In genomic region chr10:17472536-17472935, GRCm38 (mm10) we compare ENCODE assay signal across 26 mouse cellular contexts.
DNase-seq lines count a peak whose midpoint lies in the region; ATAC-seq and TF ChIP-seq lines count a peak whose summit lies in the region.
"Had no signal": no experiment of that assay in that cellular context is flagged by ENCODE, and none has a peak within 500 bp of the region (broad histone marks: within the 10 kb centered on the region; RNA-seq: fewer than 3 reads in every experiment).

No protein-coding gene starts in this region.

- no peak for DNase-seq in heart, postnatal 14 days
- peak; percentile 6 for DNase-seq in kidney, adult 2 months
- DNase-seq in kidney, postnatal 14 days, result no peak
- DNase-seq in embryo, embryonic 10 days (ENCODE audit: low spot score), result peak; percentile 65
- DNase-seq in embryonic facial prominence, embryonic 10.5 days (ENCODE audit: low spot score), result no peak
- no peak for DNase-seq in midbrain, embryonic 11.5 days (ENCODE audit: low spot score, missing footprints)
- DNase-seq in liver, embryonic 11.5 days (ENCODE audit: low spot score), result no peak
- DNase-seq: adrenal gland, postnatal 25 days; cerebellum, adult 8-10 months; cerebellum, postnatal 36 days; gastrocnemius, adult 2 months; kidney, adult 9 months; left cerebral cortex, postnatal 4 days; liver; liver, postnatal 0 days; lung, postnatal 36 days; thymus, adult 18-20 months; thymus, postnatal 36 days had no signal

- 0 out of 2 replicates have a peak overlapping the region, but pooled peaks have one; percentile 1 for H3K27ac ChIP-seq in heart, embryonic 11.5 days (ENCODE audit: low read depth, low read length)
- H3K27ac ChIP-seq in kidney, adult 2 months (ENCODE audit: insufficient read depth, low read depth, low read length), result no peak overlapping the region
- H3K27ac ChIP-seq in embryonic facial prominence, embryonic 10.5 days (replicated peaks), result peak overlapping the region; percentile 51
- no peak overlapping the region for H3K27ac ChIP-seq in midbrain, embryonic 11.5 days (ENCODE audit: low read depth, low read length)
- H3K27ac ChIP-seq in liver, embryonic 11.5 days (ENCODE audit: low read depth, low read length), result no peak overlapping the region
- H3K27ac ChIP-seq: embryonic facial prominence, embryonic 13.5 days; forebrain, embryonic 12.5 days; gastrocnemius, adult 2 months; hindbrain, embryonic 14.5 days; midbrain, embryonic 15.5 days had no signal

- TF ChIP-seq POLR2A in kidney, adult 2 months (IDR thresholded peaks at IDR 0.05; ENCODE audit: low read depth, low read length), result no peak

- H3K4me2 ChIP-seq in heart, embryonic 11.5 days, result no peak overlapping the region
- no peak overlapping the region for H3K4me2 ChIP-seq in midbrain, embryonic 11.5 days
- no peak overlapping the region for H3K4me2 ChIP-seq in liver, embryonic 11.5 days
- H3K4me2 ChIP-seq: embryonic facial prominence, embryonic 13.5 days; forebrain, embryonic 12.5 days; hindbrain, embryonic 14.5 days; midbrain, embryonic 15.5 days had no signal

- H3K36me3 ChIP-seq in heart, embryonic 11.5 days (ENCODE audit: control insufficient read depth, insufficient read depth, low read length), result no peaks in the 10 kb centered on the region
- H3K36me3 ChIP-seq in kidney, adult 2 months (ENCODE audit: control insufficient read depth, insufficient read depth, low read length), result no peaks in the 10 kb centered on the region
- H3K36me3 ChIP-seq in embryonic facial prominence, embryonic 10.5 days (replicated peaks), result no peaks in the 10 kb centered on the region
- no peaks in the 10 kb centered on the region for H3K36me3 ChIP-seq in midbrain, embryonic 11.5 days (ENCODE audit: control insufficient read depth, insufficient read depth, low read length)
- H3K36me3 ChIP-seq in liver, embryonic 11.5 days (ENCODE audit: control insufficient read depth, insufficient read depth, low read length), result no peaks in the 10 kb centered on the region
- H3K36me3 ChIP-seq: embryonic facial prominence, embryonic 13.5 days; forebrain, embryonic 12.5 days; midbrain, embryonic 15.5 days had no signal

- TF ChIP-seq CTCF in kidney, adult 2 months (conservative IDR thresholded peaks at IDR 0.05; ENCODE audit: insufficient read depth, insufficient read length, low read depth, low read length), result no peak

- no peaks in the 10 kb centered on the region for H3K9me3 ChIP-seq in heart, embryonic 11.5 days (replicated peaks; ENCODE audit: control insufficient read depth, low read length)
- no peaks in the 10 kb centered on the region for H3K9me3 ChIP-seq in embryonic facial prominence, embryonic 10.5 days
- no peaks in the 10 kb centered on the region for H3K9me3 ChIP-seq in midbrain, embryonic 11.5 days (ENCODE audit: control insufficient read depth, low read length)
- H3K9me3 ChIP-seq in liver, embryonic 11.5 days (ENCODE audit: control insufficient read depth, low read length), result no peaks in the 10 kb centered on the region
- H3K9me3 ChIP-seq: embryonic facial prominence, embryonic 13.5 days; forebrain, embryonic 12.5 days; megakaryocyte, embryonic 14.5 days; midbrain, embryonic 15.5 days had no signal

- no peak overlapping the region for H3K9ac ChIP-seq in heart, embryonic 11.5 days (ENCODE audit: low read depth, low read length)
- H3K9ac ChIP-seq in midbrain, embryonic 11.5 days (ENCODE audit: low read length), result no peak overlapping the region
- H3K9ac ChIP-seq in liver, embryonic 11.5 days (ENCODE audit: low read depth, low read length), result no peak overlapping the region
- H3K9ac ChIP-seq: embryonic facial prominence, embryonic 13.5 days; forebrain, embryonic 12.5 days; hindbrain, embryonic 14.5 days; liver, postnatal 0 days; midbrain, embryonic 15.5 days had no signal

- H3K27me3 ChIP-seq in heart, embryonic 11.5 days (ENCODE audit: control insufficient read depth, insufficient read depth, low read length), result no peaks in the 10 kb centered on the region
- H3K27me3 ChIP-seq in kidney, adult 2 months (replicated peaks; ENCODE audit: control insufficient read depth, insufficient read depth, low read length), result no peaks in the 10 kb centered on the region
- H3K27me3 ChIP-seq in embryonic facial prominence, embryonic 10.5 days (replicated peaks; ENCODE audit: low read depth, poor library complexity, severe bottlenecking), result no peaks in the 10 kb centered on the region
- H3K27me3 ChIP-seq in midbrain, embryonic 11.5 days (ENCODE audit: control insufficient read depth, insufficient read depth, low read length), result no peaks in the 10 kb centered on the region
- H3K27me3 ChIP-seq in liver, embryonic 11.5 days (replicated peaks; ENCODE audit: control insufficient read depth, insufficient read depth, low read length), result no peaks in the 10 kb centered on the region
- H3K27me3 ChIP-seq: embryonic facial prominence, embryonic 13.5 days; forebrain, embryonic 12.5 days; megakaryocyte, embryonic 14.5 days; midbrain, embryonic 15.5 days had no signal

- WGBS in heart, embryonic 11.5 days (ENCODE audit: insufficient replicate concordance), result 22% methylated on average over 5 of the region's 5 CpGs
- WGBS in kidney, adult 2 months, result 58% methylated on average over 5 of the region's 5 CpGs
- WGBS in embryonic facial prominence, embryonic 10.5 days, result 61% methylated on average over 5 of the region's 5 CpGs
- 60% methylated on average over 5 of the region's 5 CpGs for WGBS in midbrain, embryonic 11.5 days
- WGBS in liver, embryonic 11.5 days, result 46% methylated on average over 5 of the region's 5 CpGs

- intact Hi-C loops in heart, postnatal 14 days (cut with DNase I), result no loop called here

- H3K4me1 ChIP-seq in heart, embryonic 11.5 days (ENCODE audit: control insufficient read depth, insufficient read depth, low read length), result peaks cover 3% of the 10 kb centered on the region; the same call in 1 of the 2 replicates
- H3K4me1 ChIP-seq in kidney, adult 2 months (ENCODE audit: control insufficient read depth, insufficient read depth, low read length), result no peaks in the 10 kb centered on the region
- peaks cover 8% of the 10 kb centered on the region for H3K4me1 ChIP-seq in embryonic facial prominence, embryonic 10.5 days
- H3K4me1 ChIP-seq in midbrain, embryonic 11.5 days (ENCODE audit: control insufficient read depth, insufficient read depth, low read length), result no peaks in the 10 kb centered on the region
- no peaks in the 10 kb centered on the region for H3K4me1 ChIP-seq in liver, embryonic 11.5 days (replicated peaks; ENCODE audit: control insufficient read depth, insufficient read depth, low read length)
- H3K4me1 ChIP-seq: embryonic facial prominence, embryonic 13.5 days; midbrain, embryonic 15.5 days had no signal

- ATAC-seq in heart, embryonic 11.5 days (replicated peaks; ENCODE audit: insufficient number of reproducible peaks, low FRiP score, low TSS enrichment), result no peak
- no peak for ATAC-seq in midbrain, embryonic 11.5 days (ENCODE audit: low FRiP score)
- no peak for ATAC-seq in liver, embryonic 11.5 days (replicated peaks; ENCODE audit: low FRiP score)
- ATAC-seq: liver, postnatal 0 days; midbrain, embryonic 15.5 days had no signal

- no peak overlapping the region for H3K4me3 ChIP-seq in heart, embryonic 11.5 days (ENCODE audit: low read depth, low read length)
- no peak overlapping the region for H3K4me3 ChIP-seq in kidney, adult 2 months (ENCODE audit: insufficient read depth, low read depth, low read length)
- no peak overlapping the region for H3K4me3 ChIP-seq in embryonic facial prominence, embryonic 10.5 days
- H3K4me3 ChIP-seq in midbrain, embryonic 11.5 days (ENCODE audit: low read depth, low read length), result no peak overlapping the region
- H3K4me3 ChIP-seq in liver, embryonic 11.5 days (ENCODE audit: low read depth, low read length), result no peak overlapping the region
- H3K4me3 ChIP-seq: embryonic facial prominence, embryonic 13.5 days; erythroblast, embryonic 14.5 days; forebrain, embryonic 12.5 days; gastrocnemius, adult 2 months; megakaryocyte, embryonic 14.5 days; midbrain, embryonic 15.5 days; myocyte had no signal

Comparison
In these comparisons a context has a peak if more than half of its experiments do, and no peak if none do; other contexts are left out.
1. DNase-seq: peak in kidney, adult 2 months (single experiment) and embryo, embryonic 10 days (single experiment); none in heart, postnatal 14 days (0 of 2), kidney, postnatal 14 days (single experiment), embryonic facial prominence, embryonic 10.5 days (single experiment), midbrain, embryonic 11.5 days (single experiment) and liver, embryonic 11.5 days (single experiment).
2. H3K27ac ChIP-seq: peak in heart, embryonic 11.5 days (single experiment) and embryonic facial prominence, embryonic 10.5 days (single experiment); none in kidney, adult 2 months (single experiment), midbrain, embryonic 11.5 days (single experiment) and liver, embryonic 11.5 days (single experiment).